Mouse (Mus musculus) heart, postnatal 14 days (tissue): ENCODE measurements around the gene Ralgapb. TPM values are rescaled to one million over a fixed set of nuclear protein-coding genes. Genes with fewer than 3 reads are reported as not detected.
A peak's percentile ranks its signal among the peaks of the same experiment; 100 is the strongest.

ENCODE experiments used
- DNase-seq, 2 experiments: peaks; one replicate each; pipeline ENCODE4 v3.0.0; 2021 to 2022
- intact Hi-C: fragments of 180-260 bp; cut with DNase I; formaldehyde crosslinking; loops from one replicate; pipeline ENCODE4 v1.15.1; 2025
- long read RNA-seq, 2 experiments: library from polyadenylated mRNA; stranded (forward); transcript quantifications; one replicate each; pipeline ENCODE4 v2.0.0; 2021
- total RNA-seq, 2 experiments: library from RNA; stranded (reverse); gene quantifications; 2 replicates each; pipeline ENCODE4 v1.2.3; 2021

The Ralgapb gene
- 10 to 100 TPM; 33.5 TPM for total RNA-seq
- long read RNA-seq, experiment 1, full-length matches to known transcripts: 1 of 6 reads
- long read RNA-seq, experiment 1, partial matches to known transcripts: 0 of 6 reads
- long read RNA-seq, experiment 1, other reads (novel, unspliced or antisense): 5 of 6 reads
- long read RNA-seq, experiment 2, full-length matches to known transcripts: 1 of 8 reads
- long read RNA-seq, experiment 2, partial matches to known transcripts: 3 of 8 reads
- long read RNA-seq, experiment 2, other reads (novel, unspliced or antisense): 4 of 8 reads

DNA sequence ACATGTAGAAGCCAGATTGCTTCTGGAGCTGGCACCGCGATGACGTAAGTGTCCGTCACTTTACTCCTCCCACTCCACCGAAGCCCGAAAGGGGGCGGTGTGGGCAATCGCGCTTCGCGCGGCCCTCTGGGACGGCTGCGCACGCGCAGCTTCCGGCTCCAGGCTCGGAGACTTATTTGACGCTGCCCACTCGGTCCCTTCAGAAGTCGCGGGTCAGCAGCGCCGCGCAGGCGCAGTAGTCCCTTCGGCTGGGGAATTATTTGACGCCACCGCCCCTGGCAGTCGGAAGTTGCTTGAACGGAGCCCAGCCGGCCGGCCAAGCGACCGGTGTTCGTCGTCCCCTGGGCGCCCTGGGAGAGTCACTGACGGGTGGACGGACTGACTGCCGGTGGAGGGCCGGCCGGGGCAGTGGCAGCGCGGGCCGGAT lies at the start of gene Ralgapb:
Gene Ralgapb, plus strand, starts transcription at position 254 of the 427 bp plus-strand sequence.
- intact Hi-C loops: no loop called here
- peak; percentile 99 for DNase-seq

DNA sequence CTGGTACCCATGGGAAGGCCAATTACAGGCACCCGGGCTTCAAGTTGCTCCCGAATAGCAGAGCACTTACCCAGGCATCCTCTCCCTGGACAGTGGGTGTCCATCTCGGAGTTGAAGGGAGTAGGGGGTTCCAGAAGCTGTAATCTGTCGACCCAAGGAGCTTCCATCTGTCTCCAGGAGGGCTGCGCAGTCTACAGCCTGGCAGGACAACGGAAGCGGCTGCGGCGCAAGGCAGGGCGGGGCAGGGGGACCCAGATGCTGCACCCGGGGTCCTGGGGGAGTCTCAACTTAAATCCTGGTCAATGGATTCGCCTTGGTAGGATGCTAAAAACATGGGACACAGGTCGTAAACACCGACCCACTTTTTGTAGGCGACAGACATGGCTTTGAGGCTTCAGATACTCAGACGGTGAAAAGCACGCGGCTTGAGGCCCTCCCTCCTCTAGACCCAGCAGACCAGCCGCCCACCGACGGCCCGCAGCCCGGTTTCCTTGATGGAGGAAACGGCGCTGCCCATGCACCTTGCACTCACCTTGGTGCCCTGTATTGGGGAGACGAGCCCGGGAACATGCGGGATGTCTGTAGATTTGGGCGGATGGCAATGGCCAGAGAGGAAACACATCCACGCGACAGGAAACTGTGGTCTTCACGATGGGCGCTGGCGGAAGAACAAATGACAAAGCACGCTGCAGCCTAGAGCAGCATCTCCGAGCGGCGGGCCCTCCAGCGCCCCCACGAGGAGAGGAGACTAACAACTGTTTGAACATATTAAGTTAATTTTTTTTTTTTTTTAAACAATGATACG lies 48.6 kb upstream of the Ralgapb start:
- DNase-seq: peak; percentile 84 to 88
- intact Hi-C loops: no loop called here

DNA sequence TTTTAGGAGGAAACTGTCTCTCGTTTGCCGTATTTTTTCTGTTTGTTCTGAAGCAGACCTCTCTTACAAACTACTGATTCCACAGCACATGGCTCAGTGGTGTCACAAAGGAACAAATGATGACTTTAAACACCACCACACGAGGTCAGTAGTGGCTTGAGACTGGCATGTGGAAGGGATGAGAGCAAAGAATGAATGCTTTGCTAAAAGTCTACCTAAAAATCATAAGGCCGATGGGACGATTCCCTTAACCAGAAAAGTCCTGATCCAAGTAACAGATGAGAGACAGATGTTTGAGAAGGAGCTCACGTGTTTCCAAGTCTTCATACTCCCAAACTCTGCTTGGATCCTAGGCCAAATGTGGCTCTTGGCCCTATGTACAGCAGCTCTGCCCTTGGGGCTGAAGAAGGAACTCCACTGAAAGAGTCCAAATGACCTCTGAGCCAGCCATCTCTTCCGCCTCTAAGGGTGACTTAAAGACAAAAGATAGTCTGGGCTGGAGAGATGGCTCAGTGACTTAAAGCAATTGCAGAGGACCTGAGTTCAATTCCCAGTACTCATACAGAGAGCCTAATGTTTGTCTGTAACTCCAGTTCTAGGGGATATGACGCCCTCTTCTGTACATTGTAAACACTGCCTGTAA lies 47.8 kb upstream of the Ralgapb start:
- intact Hi-C loops: no loop called here

DNA sequence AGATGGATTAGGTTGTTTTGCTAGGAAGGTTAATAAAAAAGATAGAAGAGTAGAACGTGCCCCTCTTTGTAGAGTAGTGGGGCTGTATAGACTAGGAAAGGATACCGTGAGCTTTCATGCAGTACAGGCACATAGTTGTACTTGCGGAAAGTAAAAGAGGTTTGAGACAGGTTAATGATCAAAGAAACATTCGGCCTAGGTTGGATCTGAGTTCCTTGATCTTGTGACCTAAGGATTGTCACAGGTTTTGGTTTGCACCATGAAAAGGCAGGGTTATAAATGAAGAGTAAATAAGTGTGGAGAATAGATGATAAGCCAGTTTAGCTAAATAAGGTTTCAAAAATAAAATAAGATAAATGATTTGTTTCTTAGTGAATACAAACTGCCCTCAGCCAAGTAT lies 45.5 kb upstream of the Ralgapb start:
- DNase-seq: no peak
- intact Hi-C loops: no loop called here

More for the DNA sequence above, 47.8 kb upstream of the Ralgapb start:
- DNase-seq: peak in 1 of 2 experiments; percentile 21

DNA sequence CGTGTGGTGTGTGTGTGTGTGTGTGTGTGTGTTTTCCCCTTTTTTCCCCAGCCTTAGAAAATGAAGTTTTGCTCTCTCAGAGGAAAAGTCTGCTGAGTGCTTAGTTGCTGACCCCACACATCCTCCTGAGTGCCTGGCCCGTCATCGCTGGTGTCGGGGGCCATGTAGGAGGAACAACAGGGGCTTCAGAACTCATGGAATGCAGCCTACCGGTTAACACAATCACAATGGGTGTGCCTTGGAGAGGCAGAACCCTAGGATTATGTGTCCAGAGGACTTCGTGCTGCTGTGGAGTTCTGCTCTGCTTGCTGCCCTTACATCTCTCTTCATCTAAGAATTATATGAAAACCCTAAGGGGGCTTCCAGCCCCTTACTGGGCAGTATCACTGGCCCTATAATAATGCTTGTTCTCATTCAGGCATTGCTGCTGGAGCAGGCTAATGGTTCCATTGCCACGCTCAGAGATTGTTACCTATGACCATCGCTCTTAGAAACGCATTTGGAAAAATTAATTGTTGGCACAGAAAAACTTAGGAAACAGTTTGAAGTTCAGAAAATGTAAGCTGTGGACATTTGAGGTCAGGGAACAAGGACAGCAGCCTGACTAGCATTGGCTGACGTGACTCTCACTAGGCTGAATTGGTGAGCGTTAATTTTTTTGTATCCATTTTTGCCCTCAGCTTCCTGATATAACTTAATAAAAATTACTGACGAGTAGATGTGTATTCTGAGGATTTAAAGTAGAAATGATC lies 44.4 kb upstream of the Ralgapb start:
- intact Hi-C loops: no loop called here
- DNase-seq: no peak

DNA sequence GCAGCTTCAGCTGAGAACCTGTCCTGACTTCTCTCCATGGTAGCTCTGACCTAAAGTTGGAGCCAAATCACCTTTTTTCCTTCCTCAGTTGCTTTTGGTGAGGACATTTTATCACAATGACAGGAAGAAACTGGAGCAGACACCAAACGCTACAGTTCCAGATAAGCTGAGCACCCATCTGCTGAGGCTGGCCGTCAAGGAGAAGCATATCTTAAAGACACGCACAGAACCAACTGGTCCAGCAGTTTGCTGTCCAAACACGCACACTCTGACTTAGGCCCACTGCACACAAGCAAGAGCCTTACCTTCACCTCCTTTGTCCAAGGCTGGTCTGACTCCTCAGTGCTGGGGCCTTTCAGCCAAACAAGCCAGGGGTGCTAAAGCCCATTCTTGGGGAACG lies 42.0 kb upstream of the Ralgapb start:
- intact Hi-C loops: no loop called here
- no peak for DNase-seq

DNA sequence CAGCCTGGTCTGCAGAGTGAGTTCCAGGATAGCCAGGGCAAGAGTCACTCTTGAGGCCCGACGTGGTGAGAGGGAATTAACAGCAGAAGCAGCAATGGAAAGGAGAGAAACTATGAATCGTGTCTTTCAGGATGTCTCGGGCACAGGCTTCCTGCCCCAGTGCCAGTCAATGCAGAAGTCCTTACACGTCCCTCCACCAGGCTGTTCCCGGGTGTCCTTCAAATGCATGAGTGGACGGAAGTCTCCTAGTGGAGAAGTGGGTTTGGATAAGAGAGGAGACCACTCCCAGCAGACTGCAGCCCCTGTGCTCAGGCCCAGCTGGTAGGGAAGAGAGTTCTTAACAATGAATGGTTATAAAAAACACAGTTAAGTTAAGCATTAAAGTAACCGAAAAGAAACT lies 41.3 kb upstream of the Ralgapb start:
- intact Hi-C loops: no loop called here
- no peak for DNase-seq

DNA sequence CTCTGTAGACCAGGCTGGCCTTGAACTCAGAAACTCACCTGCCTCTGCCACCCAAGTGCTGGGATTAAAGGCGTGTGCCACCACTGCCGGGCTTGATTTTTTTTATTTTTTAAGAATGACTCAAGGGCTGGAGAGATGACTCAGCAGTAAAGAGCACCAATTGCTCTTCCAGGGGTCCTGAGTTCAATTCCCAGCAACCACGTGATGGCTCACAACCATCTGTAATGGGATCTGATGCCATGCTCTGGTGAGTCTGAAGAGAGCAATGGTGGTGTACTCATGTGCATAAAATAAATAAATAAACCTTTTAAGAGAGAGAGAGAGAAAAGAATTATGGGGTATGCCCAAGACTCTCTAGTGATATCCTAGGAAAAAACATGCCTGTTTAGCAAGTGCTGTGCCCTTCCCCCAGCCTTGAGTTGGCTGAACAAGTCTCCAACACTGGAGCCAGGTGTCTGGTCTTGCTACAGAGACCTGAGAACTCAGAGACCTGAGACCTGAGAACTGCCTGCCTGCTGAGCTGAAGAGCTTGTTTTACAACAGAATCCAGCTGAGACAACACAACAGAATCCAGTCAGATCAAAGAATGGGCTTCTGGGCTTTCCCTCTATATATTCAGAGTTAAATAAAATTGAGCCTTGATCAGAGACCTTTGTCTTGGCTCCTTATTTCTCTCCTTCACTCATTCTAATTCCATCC lies 40.0 kb upstream of the Ralgapb start:
- DNase-seq: no peak
- intact Hi-C loops: no loop called here

DNA sequence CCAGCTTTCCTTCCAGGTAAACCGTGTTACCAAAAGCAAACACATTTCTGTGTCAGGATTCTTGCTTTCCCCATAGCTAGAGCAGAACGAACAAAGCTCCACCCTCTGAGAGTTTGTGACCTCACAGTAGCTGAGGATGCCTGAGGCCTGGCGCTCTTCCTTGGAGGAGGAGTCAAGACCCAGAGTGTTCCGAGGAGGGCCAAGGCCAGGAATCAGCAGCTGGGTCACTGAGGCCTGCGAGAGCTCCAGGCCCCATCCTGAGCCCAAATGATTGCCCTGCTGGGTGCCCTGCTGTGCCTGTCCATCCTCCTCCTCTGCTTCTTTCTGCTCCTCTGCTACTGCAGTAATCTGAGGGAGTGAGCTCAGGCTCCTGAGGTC lies 39.5 kb upstream of the Ralgapb start:
- peak; percentile 16 to 25 for DNase-seq
- intact Hi-C loops: no loop called here

DNA sequence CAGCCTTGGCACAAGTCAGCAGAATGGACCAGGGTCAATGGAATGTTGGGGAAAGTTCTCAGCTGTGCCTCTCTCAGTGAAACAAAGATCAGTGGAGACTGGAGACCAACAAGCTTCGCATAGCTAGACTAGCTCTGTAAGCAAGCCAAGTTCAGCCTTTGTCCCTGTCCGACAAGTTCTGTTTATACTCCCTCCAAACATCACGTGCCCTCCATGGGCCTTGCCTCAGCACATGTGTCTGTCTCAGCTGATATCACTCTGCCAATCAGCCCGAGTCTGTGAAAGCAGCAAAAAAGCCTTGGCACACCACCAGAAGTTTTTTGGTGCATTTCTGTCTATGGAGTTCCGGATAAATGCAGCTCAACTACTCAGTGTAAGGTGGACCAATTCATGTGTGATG lies 36.6 kb upstream of the Ralgapb start:
- DNase-seq: no peak
- intact Hi-C loops: no loop called here

DNA sequence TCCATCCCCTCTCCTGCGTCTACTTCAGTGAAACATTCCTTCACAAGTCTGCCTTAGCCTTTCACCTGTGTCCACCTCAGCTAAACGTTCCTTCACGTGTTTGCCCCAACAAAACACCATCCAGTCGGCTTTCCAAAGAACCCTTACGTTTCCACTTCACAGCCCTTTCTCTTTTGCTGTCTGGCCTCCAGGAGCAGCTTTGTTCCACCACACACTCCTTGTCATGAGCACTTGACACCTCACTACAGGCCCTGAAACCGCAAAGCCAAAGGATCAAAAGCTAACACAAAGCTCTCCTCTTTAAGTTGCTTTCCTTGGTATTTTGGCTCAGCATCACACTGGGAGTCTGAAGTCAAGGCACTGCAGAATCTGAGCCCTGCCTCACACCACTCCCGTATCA lies 36.1 kb upstream of the Ralgapb start:
- DNase-seq: no peak
- intact Hi-C loops: no loop called here

DNA sequence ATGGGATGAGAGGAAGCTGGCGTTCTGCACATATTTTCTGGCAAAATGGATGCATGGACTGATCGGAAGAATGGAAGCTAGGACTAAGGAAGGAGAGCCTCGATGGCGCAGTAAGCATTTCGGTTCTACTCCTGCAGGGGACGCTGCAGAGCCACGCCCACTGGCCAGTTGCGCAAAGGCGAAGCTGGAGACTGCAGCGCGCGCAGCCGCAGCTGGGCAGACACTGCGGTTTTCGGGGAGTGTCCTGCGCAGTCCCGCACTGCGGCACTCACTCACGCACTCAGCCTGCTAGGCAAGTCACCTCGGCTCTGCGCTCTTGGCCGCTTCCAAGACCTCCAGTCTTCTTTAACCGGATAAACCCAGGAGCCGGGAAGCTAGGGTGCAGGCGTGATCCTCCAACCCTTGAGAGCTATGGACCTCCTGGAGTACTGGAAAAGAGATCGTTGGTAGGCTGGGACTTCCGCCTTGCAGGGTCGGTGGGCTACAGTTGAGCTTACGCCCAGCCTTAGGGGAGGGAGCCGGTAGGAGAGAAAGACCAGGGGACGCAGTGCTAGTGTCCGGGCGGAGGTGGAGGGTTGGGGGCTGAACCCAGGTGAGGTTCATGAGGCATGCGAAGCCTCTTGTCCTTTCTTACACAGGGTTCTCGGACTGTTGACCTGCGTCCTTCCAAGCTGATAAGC lies 34.1 kb upstream of the Ralgapb start, which contains the start of gene Snhg11:
Gene Snhg11, plus strand, starts transcription at position 196 of the 680 bp plus-strand sequence.
- no peak for DNase-seq
- intact Hi-C loops: no loop called here

DNA sequence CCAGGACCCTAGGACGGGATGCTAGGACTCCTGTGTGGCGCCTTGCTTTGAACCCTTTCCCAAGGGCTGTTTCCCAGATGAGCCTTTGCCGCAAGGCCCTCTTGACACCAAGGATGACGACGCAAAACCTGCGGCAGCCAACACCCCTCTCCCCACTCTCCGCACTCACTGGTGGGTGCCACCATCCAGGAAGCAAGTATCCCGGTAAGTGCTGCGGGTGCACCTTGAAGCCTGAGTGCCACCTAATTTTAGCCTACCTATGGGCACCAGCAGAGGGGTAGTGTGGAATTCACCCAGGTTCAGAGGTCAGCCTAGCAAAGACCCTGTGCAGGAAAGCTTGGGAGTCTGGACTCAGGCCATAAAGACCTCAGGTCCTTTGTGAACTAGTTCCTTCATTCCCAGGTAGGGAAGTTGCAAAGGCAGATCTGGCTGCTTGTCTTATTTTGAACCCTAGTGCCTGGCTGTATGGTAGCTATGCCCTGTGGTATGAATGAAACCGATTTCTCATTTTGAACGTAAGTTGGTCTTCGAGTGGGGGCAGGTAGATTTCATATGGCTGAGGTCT lies 33.4 kb upstream of the Ralgapb start:
- intact Hi-C loops: no loop called here
- no peak for DNase-seq

DNA sequence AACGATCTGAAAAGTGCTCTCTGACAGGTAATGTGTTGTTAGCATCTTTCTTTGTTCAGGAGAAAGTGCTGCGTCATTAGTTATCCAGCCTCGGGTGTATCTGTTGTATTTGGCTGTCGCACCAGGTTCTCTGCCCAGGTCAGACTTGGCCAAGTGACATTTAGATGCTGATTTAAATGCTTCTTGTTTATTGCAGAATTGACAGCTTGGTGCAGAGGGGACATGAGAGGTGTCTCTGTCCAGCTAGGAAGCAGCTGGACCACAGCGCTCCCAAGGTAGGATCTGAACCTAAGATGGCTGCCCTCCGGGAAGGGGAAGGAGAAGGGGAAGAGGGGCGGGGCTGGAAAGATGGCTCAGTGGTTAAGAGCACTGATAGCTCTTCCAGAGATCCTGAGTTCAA lies 32.9 kb upstream of the Ralgapb start:
- DNase-seq: no peak
- intact Hi-C loops: no loop called here

DNA sequence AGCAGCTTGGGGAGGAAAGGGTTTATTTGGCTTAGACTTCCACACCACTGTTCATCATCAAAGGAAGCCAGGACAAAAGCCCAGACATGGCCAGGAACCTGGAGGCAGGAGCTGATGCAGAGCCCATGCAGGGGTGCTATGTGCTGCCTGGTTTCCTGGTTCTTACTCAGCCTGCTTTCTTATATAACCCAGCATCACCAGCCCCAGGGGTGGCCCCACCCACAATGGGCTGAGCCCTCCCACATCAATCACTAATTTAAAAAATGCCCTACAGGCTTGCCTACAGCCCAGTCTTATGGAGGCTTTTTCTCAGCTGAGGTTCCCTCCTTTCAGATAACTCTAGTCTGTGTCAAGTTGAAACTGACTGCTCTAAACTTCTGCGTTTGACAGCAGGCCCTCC lies 31.8 kb upstream of the Ralgapb start:
- DNase-seq: no peak
- intact Hi-C loops: no loop called here

DNA sequence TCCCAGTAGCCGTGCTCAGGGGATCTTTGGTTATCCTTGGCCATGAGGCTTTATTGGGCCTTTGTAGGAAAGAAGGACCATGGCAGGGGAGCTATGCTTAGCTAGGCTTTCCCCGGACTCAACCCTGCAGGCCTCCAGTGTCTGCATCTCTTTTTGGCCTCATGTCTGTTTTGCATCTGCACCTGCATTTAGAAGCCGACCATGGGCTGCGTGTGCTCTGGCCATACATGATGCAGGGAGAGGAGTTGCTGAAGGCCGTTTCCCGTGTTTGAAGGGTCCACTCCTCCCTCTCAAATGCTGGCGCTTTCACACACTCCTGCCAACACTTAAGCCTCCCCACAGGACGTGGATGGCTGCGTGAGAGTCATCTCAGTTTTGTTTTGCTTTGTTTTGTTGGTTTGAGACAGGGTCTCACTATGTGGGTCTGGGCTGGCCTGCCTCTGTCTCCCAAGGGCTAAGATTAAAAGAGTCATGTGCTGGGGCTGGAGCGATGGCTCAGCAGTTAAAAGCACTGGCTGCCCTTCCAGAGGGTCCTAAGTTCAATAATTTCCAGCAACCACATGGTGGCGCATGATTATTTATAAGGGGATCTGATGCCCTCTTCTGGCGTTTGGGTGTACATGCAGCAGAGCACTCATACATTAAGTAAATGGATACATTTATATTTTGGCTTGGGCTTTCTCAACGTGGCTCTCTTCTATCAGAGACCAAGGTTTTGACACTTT lies 30.1 kb upstream of the Ralgapb start:
- peak; percentile 44 to 69 for DNase-seq
- intact Hi-C loops: no loop called here

DNA sequence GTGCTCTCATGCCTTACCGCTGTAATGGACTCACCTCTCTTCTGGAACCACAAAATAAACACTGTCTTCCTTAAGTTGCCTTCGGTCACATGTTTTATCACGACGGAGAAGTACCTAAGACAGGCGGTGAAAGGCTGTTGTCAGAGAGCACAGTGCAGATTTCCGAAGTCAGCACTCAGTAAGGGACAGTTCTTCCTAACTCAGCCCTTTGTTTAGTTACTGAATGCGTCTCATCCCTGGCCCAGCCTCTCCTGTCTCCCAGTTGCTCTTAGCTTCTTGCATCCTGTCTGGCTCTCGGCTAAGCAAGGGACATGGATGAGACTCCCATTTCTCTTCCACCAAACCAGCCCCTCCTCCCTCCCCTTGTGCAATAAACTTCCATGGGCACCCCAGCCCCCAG lies 23.6 kb upstream of the Ralgapb start:
- intact Hi-C loops: no loop called here
- no peak for DNase-seq

DNA sequence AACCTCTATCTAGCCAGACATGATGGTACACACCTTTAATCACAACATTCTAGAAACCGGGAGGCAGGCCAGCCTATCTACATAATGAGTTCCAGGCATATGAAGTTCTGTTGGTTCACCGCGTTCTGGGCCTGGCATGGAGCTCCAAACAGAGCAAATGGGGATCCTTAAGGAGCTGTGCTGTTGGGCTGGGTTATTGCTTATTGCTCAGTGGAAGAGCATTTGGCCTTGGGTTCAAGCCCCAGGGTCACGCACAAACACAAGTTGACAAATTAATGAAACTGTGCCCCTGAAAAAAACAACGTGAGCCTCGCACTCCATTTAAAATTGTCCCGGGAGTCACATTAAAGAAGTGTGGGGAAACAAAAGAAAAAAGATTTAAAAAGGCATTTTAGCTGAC lies 20.2 kb upstream of the Ralgapb start:
- no peak for DNase-seq
- intact Hi-C loops: no loop called here

DNA sequence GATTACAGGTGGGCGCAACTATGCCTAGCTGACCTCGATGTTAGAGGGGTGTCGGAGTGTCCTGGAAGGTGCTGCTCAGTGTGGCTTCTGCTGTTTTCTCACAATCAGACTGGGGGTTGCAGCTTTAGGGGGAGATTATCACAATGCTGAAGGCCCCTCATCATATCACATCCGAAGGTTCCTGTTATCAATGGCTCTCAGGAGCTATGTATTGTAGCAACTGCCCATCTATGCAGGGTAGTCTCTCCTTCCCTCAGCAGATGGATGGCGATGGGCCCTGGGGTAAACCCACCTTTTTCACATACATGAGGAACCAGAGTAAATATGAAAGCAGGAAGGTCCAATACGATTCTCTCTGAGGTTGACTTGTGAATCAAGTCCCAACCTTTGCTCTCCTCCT lies 13.3 kb upstream of the Ralgapb start:
- no peak for DNase-seq
- intact Hi-C loops: no loop called here
